Mouse (Mus musculus): ENCODE results near the gene Pmf1.

DNA sequence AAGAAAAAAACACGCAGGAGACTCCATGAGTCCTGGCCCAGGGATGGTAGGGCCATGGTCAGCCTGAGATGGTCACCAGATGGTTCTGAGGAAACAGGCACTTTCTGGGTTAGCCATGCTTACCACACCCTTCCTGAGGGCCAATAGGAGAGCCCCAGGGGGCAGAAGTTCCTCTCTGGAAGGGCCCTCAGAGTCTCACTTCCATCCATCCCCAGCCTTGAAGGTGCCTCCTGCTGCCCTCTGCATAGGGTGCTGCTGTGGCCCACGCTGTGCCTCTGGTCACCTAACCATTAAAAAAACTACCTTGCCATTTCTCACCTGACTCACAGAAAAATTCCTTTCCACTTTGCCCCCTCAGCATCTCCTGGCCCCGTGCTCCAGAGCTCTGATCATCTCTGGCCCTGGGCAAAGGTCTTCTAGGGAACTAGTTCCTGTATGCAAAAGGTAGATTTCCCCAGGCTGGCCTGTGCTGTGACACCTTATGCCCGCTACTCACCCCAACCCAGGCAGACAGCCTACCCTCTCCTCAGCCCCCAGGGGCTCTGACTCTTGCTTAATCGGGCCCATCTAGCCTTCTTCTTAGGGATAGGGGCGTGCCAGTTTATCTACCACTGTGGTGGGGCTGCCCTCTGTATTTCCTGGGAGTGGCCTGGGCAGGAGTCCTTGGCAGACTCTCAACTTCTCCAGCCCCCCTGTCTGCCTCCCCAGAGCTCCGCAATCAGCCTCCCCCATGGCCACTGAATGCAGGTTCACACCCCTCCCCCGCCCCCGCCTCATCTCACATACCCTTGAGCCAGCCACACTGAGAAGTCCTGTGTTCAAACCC, 44.8 kb upstream of the Pmf1 start:
- TF ChIP-seq CTCF (IDR thresholded peaks at IDR 0.05; ENCODE audit: low read depth, low read length) (no peak), POLR2A (IDR thresholded peaks at IDR 0.05; ENCODE audit: insufficient read depth, low read length) (no peak), EP300 (IDR thresholded peaks at IDR 0.05; ENCODE audit: insufficient read depth, low read depth, low read length) (no peak)

Data from ES-Bruce4 (cell line).